Comparison of ENCODE assay signal across 10 mouse cellular contexts in the genomic region with DNA sequence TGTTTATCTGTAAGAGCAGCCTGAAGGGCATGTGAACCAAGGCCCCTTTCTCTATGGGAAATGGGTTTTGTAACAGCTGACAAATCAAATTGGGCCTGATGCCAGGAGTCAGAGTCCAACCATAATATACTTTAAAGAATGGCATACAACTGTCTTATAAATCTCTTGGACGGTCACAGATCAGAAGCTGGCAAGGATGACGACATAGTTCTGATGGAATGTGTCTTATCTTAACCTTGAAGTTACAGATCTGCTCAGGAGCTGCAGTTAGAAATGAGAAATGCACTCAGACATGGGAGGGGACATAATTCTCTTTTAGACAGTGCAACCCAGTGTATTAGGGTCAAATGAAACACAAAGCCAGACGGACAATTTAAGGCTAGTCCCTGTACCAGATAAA. TPM values are rescaled to one million over a fixed set of nuclear protein-coding genes. Genes with fewer than 3 reads are reported as not detected.
DNase-seq lines count a peak whose midpoint lies in the region; ATAC-seq lines count a peak whose summit lies in the region.
"Had no signal": no experiment of that assay in that cellular context is flagged by ENCODE, and none has a peak within 500 bp of the region (broad histone marks: within the 10 kb centered on the region; RNA-seq: fewer than 3 reads in every experiment).

No protein-coding gene starts in this region.

- H3K27me3 ChIP-seq in hindbrain, embryonic 12.5 days: no peaks in the 10 kb centered on the region
- H3K27me3 ChIP-seq in hindbrain, embryonic 11.5 days (ENCODE audit: control insufficient read depth, insufficient read depth, low read length): no peaks in the 10 kb centered on the region
- H3K27me3 ChIP-seq: limb, embryonic 15.5 days had no signal

- DNase-seq in hindbrain, embryonic 11.5 days (ENCODE audit: low spot score): no peak
- DNase-seq in 416B (ENCODE audit: low read depth): peak; percentile 61
- peak; percentile 79 for DNase-seq in adrenal gland, postnatal 14 days
- DNase-seq in kidney, postnatal 14 days: peak; percentile 39
- no peak for DNase-seq in cerebellum, postnatal 14 days
- DNase-seq in layer of hippocampus, postnatal 36 days: no peak
- DNase-seq in frontal cortex, postnatal 25 days (ENCODE audit: low spot score in 2 of 2): no peak

- H3K4me3 ChIP-seq in hindbrain, embryonic 12.5 days: no peak overlapping the region
- H3K4me3 ChIP-seq in hindbrain, embryonic 11.5 days (ENCODE audit: low read depth, low read length): no peak overlapping the region
- H3K4me3 ChIP-seq: limb, embryonic 15.5 days had no signal

- no peak overlapping the region for H3K9ac ChIP-seq in hindbrain, embryonic 12.5 days
- H3K9ac ChIP-seq in hindbrain, embryonic 11.5 days (ENCODE audit: low read depth, low read length): no peak overlapping the region
- H3K9ac ChIP-seq: limb, embryonic 15.5 days had no signal

- no peaks in the 10 kb centered on the region for H3K9me3 ChIP-seq in hindbrain, embryonic 12.5 days (replicated peaks)
- no peaks in the 10 kb centered on the region for H3K9me3 ChIP-seq in hindbrain, embryonic 11.5 days (ENCODE audit: control insufficient read depth, low read length)
- H3K9me3 ChIP-seq: limb, embryonic 15.5 days had no signal

- no peak for ATAC-seq in hindbrain, embryonic 12.5 days (ENCODE audit: low FRiP score)
- no peak for ATAC-seq in hindbrain, embryonic 11.5 days (ENCODE audit: low FRiP score)
- ATAC-seq: hindbrain, postnatal 0 days had no signal

- peaks cover 16% of the 10 kb centered on the region for H3K4me1 ChIP-seq in hindbrain, embryonic 12.5 days
- H3K4me1 ChIP-seq in hindbrain, embryonic 11.5 days (replicated peaks; ENCODE audit: control insufficient read depth, insufficient read depth, low read length): peaks cover 4% of the 10 kb centered on the region; the same call in 1 of the 2 replicates

- no peak overlapping the region for H3K4me2 ChIP-seq in hindbrain, embryonic 12.5 days (replicated peaks)
- no peak overlapping the region for H3K4me2 ChIP-seq in hindbrain, embryonic 11.5 days (replicated peaks; ENCODE audit: low read depth, low read length)
- H3K4me2 ChIP-seq: limb, embryonic 15.5 days had no signal

- 69% methylated on average over 3 of the region's 3 CpGs for WGBS in hindbrain, embryonic 12.5 days
- WGBS in hindbrain, embryonic 11.5 days: 87% methylated on average over 3 of the region's 3 CpGs

- H3K36me3 ChIP-seq in hindbrain, embryonic 12.5 days: no peaks in the 10 kb centered on the region
- no peaks in the 10 kb centered on the region for H3K36me3 ChIP-seq in hindbrain, embryonic 11.5 days (ENCODE audit: control insufficient read depth, insufficient read depth, low read length)
- H3K36me3 ChIP-seq: limb, embryonic 15.5 days had no signal

- peak overlapping the region; percentile 36 for H3K27ac ChIP-seq in hindbrain, embryonic 12.5 days
- no peak overlapping the region for H3K27ac ChIP-seq in hindbrain, embryonic 11.5 days (ENCODE audit: low read depth, low read length)
- H3K27ac ChIP-seq: hindbrain, postnatal 0 days; limb, embryonic 15.5 days had no signal

RNA-seq across cellular contexts. Expression of a gene that starts 18.8 kb away (rescaled TPM):
- 188 and 190 TPM in 2 replicates for polyA plus RNA-seq in hindbrain, embryonic 12.5 days (2016; fragmentation: Nextera tagmentation; extraction: Ambion mirVana)
- polyA plus RNA-seq in hindbrain, embryonic 11.5 days (2014; fragmentation: Nextera tagmentation; extraction: Ambion mirVana): 185 and 204 TPM in 2 replicates
- total RNA-seq in adrenal gland, postnatal 14 days (2021): 73.0 and 73.8 TPM in 2 replicates
- total RNA-seq in layer of hippocampus, postnatal 36 days (2021): 100 to 1,000 TPM; 188 to 189 TPM

RNA-seq across cellular contexts. Expression of a gene that starts 19.4 kb away (rescaled TPM):
- 1,137 and 1,149 TPM in 2 replicates for polyA plus RNA-seq in hindbrain, embryonic 12.5 days (2016; fragmentation: Nextera tagmentation; extraction: Ambion mirVana)
- polyA plus RNA-seq in hindbrain, embryonic 11.5 days (2014; fragmentation: Nextera tagmentation; extraction: Ambion mirVana): 1,309 and 1,311 TPM in 2 replicates
- 273 and 322 TPM in 2 replicates for total RNA-seq in adrenal gland, postnatal 14 days (2021)
- total RNA-seq in layer of hippocampus, postnatal 36 days (2021): 100 to 1,000 TPM; 257 to 272 TPM

RNA-seq across cellular contexts. Expression of a gene that starts 37.4 kb away (rescaled TPM):
- polyA plus RNA-seq in hindbrain, embryonic 12.5 days (2016; fragmentation: Nextera tagmentation; extraction: Ambion mirVana): 5.1 and 5.4 TPM in 2 replicates
- 4.7 and 5.0 TPM in 2 replicates for polyA plus RNA-seq in hindbrain, embryonic 11.5 days (2014; fragmentation: Nextera tagmentation; extraction: Ambion mirVana)
- total RNA-seq in adrenal gland, postnatal 14 days (2021): 1.0 and 4.7 TPM in 2 replicates
- total RNA-seq in layer of hippocampus, postnatal 36 days (2021): under 1 TPM in 1 of 2 experiments, not detected in 1; 0.23 TPM

RNA-seq across cellular contexts. Expression of a gene that starts 51.7 kb away (rescaled TPM):
- polyA plus RNA-seq in hindbrain, embryonic 12.5 days (2016; fragmentation: Nextera tagmentation; extraction: Ambion mirVana): 235 and 247 TPM in 2 replicates
- polyA plus RNA-seq in hindbrain, embryonic 11.5 days (2014; fragmentation: Nextera tagmentation; extraction: Ambion mirVana): 310 and 313 TPM in 2 replicates
- total RNA-seq in adrenal gland, postnatal 14 days (2021): 118 and 125 TPM in 2 replicates
- total RNA-seq in layer of hippocampus, postnatal 36 days (2021): 100 to 1,000 TPM in 1 of 2 experiments, 10 to 100 TPM in 1; 93.2 to 103 TPM

RNA-seq across cellular contexts. Expression of a gene that starts 53.9 kb away (rescaled TPM):
- 31.3 and 34.4 TPM in 2 replicates for polyA plus RNA-seq in hindbrain, embryonic 12.5 days (2016; fragmentation: Nextera tagmentation; extraction: Ambion mirVana)
- 23.9 and 35.8 TPM in 2 replicates for polyA plus RNA-seq in hindbrain, embryonic 11.5 days (2014; fragmentation: Nextera tagmentation; extraction: Ambion mirVana)
- 10.9 and 17.6 TPM in 2 replicates for total RNA-seq in adrenal gland, postnatal 14 days (2021)
- total RNA-seq in layer of hippocampus, postnatal 36 days (2021): 10 to 100 TPM; 20.9 to 22.5 TPM

Comparison
In these comparisons a context has a peak if more than half of its experiments do, and no peak if none do; other contexts are left out.
1. DNase-seq: peak in 416B (single experiment), adrenal gland, postnatal 14 days (single experiment) and kidney, postnatal 14 days (single experiment); none in hindbrain, embryonic 11.5 days (single experiment), cerebellum, postnatal 14 days (0 of 2), layer of hippocampus, postnatal 36 days (0 of 2) and frontal cortex, postnatal 25 days (0 of 2).